Mouse (Mus musculus): ENCODE data around the gene Ciz1. TPM values are rescaled to one million over a fixed set of nuclear protein-coding genes. Genes with fewer than 3 reads are reported as not detected.

Ciz1 gene
- total RNA-seq, 2 experiments from 2014 or later, result 62.6 to 69.6 TPM

- DNase-seq (ENCODE audit: low spot score in 2 of 2), result no peak
These were observed 60.8 kb downstream of the Ciz1 start for GRCm38 (mm10) chr2:32412742-32413531.

GRCm38 (mm10) chr2:32413936-32414335 lies 61.8 kb downstream of the Ciz1 start:
- no peak for DNase-seq (ENCODE audit: low spot score in 2 of 2)

- DNase-seq (ENCODE audit: low spot score in 2 of 2), result no peak
These were observed 63.7 kb downstream of the Ciz1 start for GRCm38 (mm10) chr2:32415801-32416200.

- DNase-seq (ENCODE audit: low spot score in 2 of 2), result no peak
These were observed 64.4 kb downstream of the Ciz1 start for GRCm38 (mm10) chr2:32416556-32416955.

- no peak for DNase-seq (ENCODE audit: low spot score in 2 of 2)
These were observed 65.4 kb downstream of the Ciz1 start for GRCm38 (mm10) chr2:32417486-32417885.

- no peak for DNase-seq (ENCODE audit: low spot score in 2 of 2)
These were observed 66.5 kb downstream of the Ciz1 start for GRCm38 (mm10) chr2:32418430-32419151.

- DNase-seq (ENCODE audit: low spot score in 2 of 2), result peak; percentile 59 to 60
These were observed 67.2 kb downstream of the Ciz1 start for GRCm38 (mm10) chr2:32419359-32419758.

- no peak for DNase-seq (ENCODE audit: low spot score in 2 of 2)
These were observed 68.0 kb downstream of the Ciz1 start for GRCm38 (mm10) chr2:32420066-32420608.

GRCm38 (mm10) chr2:32420647-32421046 lies 68.5 kb downstream of the Ciz1 start:
- no peak for DNase-seq (ENCODE audit: low spot score in 2 of 2)

GRCm38 (mm10) chr2:32421851-32422251 lies 69.7 kb downstream of the Ciz1 start:
- no peak for DNase-seq (ENCODE audit: low spot score in 2 of 2)

- peak; percentile 60 to 70 for DNase-seq (ENCODE audit: low spot score in 2 of 2)
These were observed 71.6 kb downstream of the Ciz1 start for GRCm38 (mm10) chr2:32423481-32424331.

- no peak for DNase-seq (ENCODE audit: low spot score in 2 of 2)
These were observed 72.7 kb downstream of the Ciz1 start for GRCm38 (mm10) chr2:32424796-32425195.

- no peak for DNase-seq (ENCODE audit: low spot score in 2 of 2)
These were observed 73.4 kb downstream of the Ciz1 start for GRCm38 (mm10) chr2:32425568-32425967.

- no peak for DNase-seq (ENCODE audit: low spot score in 2 of 2)
These were observed 74.0 kb downstream of the Ciz1 start for GRCm38 (mm10) chr2:32426141-32426540.

GRCm38 (mm10) chr2:32427720-32428119 lies 75.6 kb downstream of the Ciz1 start:
- no peak for DNase-seq (ENCODE audit: low spot score in 2 of 2)

- no peak for DNase-seq (ENCODE audit: low spot score in 2 of 2)
These were observed 76.2 kb downstream of the Ciz1 start for GRCm38 (mm10) chr2:32428262-32428722.

- DNase-seq (ENCODE audit: low spot score in 2 of 2), result no peak
These were observed 77.2 kb downstream of the Ciz1 start for GRCm38 (mm10) chr2:32429215-32429891.
